ENCODE assay signal across 16 mouse cellular contexts in genomic region chr6:33993842-33994241, GRCm38 (mm10). TPM values are rescaled to one million over a fixed set of nuclear protein-coding genes. Genes with fewer than 3 reads are reported as not detected.
"Had no signal": no experiment of that assay in that cellular context is flagged by ENCODE, and none has a peak within 500 bp of the region (broad histone marks: within the 10 kb centered on the region; RNA-seq: fewer than 3 reads in every experiment).

No protein-coding gene starts in this region.

- ATAC-seq: liver, embryonic 12.5 days had no signal

- H3K9ac ChIP-seq: limb, embryonic 13.5 days; liver, embryonic 12.5 days; liver, embryonic 15.5 days; lung, embryonic 15.5 days had no signal

- H3K27ac ChIP-seq: limb, embryonic 10.5 days; limb, embryonic 13.5 days; liver, embryonic 12.5 days; liver, embryonic 15.5 days; lung, embryonic 15.5 days had no signal

- H3K36me3 ChIP-seq: limb, embryonic 10.5 days; limb, embryonic 13.5 days; liver, embryonic 12.5 days; liver, embryonic 15.5 days; lung, embryonic 15.5 days had no signal

- H3K4me1 ChIP-seq: limb, embryonic 13.5 days; liver, embryonic 12.5 days; liver, embryonic 15.5 days; lung, embryonic 15.5 days; megakaryocyte, embryonic 14.5 days had no signal

- H3K4me2 ChIP-seq: limb, embryonic 13.5 days; liver, embryonic 12.5 days; liver, embryonic 15.5 days; lung, embryonic 15.5 days had no signal

- H3K9me3 ChIP-seq: limb, embryonic 10.5 days; limb, embryonic 13.5 days; liver, embryonic 12.5 days; liver, embryonic 15.5 days; lung, embryonic 15.5 days had no signal

- H3K27me3 ChIP-seq: limb, embryonic 13.5 days; liver, embryonic 12.5 days; liver, embryonic 15.5 days; lung, embryonic 15.5 days had no signal

- H3K4me3 ChIP-seq: limb, embryonic 10.5 days; limb, embryonic 13.5 days; liver, embryonic 12.5 days; liver, embryonic 15.5 days; lung, embryonic 15.5 days; megakaryocyte, embryonic 14.5 days had no signal

- DNase-seq: kidney, adult 18-20 months; kidney, adult 9 months; kidney, postnatal 14 days; kidney, postnatal 4 days; liver; lung, adult 18-20 months; lung, postnatal 10 days; lung, postnatal 36 days; midbrain, embryonic 14.5 days had no signal

RNA-seq across cellular contexts. Expression of gene Lrguk, which starts 35.4 kb away (rescaled TPM):
- polyA plus RNA-seq: small intestine, adult 2 months had no signal
